Mouse (Mus musculus) urinary bladder, postnatal 14 days (tissue): ENCODE results near the gene Foxd1.

Experiments
- DNase-seq: peaks from one replicate; pipeline ENCODE4 v3.0.0; 2021; ENCODE audit warnings: low spot score

The Foxd1 gene

DNA sequence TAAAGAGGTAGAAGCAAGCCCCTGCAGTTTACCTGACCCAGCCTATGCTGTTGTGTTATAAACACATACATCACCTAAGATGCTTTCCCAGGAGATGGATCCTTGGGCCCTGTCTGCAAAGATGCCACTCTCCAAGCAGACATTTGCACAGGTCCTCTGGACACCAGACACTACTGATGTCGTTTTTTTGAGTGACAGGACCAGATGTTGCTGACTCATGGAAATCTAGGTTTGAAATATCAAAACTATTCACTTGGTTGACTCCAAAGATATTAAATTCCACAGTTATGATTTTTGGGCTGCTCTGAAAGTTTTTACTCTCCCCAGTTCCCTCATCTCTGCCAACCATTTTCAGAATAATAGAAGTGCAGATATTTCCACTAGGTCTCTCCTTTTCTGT is 35.0 kb downstream of the Foxd1 start:
- no peak for DNase-seq

DNA sequence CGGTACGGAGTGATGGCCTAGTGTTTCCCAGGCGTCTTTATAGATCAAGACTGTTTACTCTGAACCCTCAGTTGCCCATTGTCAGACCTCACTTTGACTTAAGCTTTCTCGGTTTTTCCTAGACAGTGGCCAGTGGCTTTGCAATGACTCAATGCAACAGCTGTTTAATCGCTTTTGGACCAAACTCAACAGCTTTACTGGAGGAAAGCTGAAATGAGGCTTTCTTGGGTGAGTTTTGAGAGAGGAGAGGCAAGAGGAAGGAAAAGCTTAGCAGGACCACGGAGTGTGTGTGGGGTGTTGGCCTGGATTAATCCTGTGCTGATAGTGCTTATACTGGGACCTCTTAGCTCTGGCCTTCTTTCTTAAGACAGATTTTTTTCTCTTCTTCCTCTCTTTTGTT is 36.3 kb downstream of the Foxd1 start:
- DNase-seq, result no peak

DNA sequence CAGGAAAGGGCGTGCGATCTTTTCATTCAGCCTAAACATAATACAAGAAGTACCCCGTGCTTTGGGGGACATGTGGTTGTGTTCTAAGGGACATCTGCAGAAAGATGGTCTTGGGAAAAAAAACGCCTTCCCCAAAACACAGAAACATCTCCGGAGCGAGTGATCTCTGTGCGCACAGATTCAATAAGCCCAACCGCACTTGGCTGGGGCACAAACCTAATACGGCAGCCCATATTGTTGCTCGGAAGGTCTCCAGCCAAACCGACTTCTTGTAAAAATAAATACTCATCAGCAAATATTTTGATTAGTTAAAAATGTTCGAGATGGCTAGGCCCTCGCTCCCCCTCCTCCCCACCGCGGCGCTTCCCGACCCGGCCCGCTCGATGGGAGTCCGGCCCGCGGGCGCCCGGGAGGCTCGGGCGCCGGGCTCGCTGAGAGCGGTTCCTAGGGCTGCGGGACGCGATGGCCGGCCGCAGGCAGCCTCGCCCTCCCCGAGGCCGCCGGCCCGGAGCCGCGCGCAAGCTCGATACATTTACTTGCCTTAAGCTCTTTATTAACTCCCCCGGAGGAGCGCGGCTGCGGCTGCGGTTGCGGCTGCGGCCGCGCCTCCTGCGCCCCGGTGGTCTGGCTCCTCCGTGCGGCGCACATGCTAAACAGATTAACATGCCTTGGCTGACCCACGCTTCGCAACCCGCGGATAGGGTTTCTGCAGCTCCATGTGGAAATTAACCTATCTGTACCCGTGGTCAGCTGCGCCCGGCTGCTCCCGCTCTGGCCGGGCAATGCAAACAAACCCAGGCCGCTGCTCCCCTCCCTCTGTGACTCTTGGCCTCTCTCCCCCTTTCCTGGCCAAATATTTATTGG is 37.0 kb downstream of the Foxd1 start:
- DNase-seq, result no peak

DNA sequence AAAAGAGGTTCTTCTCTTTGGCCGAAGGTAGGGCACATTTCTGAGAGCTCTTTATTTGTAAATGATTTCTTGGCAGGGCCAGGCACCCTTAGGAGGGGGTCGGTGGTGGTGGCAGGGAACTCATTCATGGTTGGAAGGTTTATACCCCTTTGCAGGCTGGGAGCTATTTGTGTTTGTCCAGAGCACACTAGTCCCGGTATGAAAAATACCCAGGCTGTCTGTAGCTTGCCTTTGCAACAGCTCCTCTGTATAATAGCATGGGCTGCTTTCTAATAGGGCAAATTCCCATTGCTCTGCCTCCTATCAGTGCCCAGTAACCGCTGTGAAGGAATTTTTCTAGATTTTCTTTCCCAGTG is 37.6 kb downstream of the Foxd1 start:
- DNase-seq, result no peak

DNA sequence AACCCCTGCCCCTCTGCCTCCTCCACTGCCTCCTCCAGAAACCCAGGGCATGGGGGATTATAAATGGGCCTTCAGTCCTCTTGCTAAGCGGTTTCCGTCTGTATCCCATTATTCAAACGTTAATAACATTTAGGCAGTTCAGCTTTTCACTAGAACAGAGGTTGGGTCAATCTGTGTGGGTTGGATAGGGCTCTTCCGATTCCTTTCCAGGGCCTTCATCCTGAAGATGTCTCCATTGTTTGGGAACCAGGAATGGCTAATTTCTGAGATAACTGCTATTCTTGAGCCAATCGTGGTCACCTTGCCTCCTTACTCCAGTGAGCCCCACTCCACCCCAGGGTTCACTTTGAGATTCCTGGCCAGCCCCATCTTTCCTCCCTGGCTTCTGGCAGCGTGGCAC is 38.0 kb downstream of the Foxd1 start:
- DNase-seq, result no peak

DNA sequence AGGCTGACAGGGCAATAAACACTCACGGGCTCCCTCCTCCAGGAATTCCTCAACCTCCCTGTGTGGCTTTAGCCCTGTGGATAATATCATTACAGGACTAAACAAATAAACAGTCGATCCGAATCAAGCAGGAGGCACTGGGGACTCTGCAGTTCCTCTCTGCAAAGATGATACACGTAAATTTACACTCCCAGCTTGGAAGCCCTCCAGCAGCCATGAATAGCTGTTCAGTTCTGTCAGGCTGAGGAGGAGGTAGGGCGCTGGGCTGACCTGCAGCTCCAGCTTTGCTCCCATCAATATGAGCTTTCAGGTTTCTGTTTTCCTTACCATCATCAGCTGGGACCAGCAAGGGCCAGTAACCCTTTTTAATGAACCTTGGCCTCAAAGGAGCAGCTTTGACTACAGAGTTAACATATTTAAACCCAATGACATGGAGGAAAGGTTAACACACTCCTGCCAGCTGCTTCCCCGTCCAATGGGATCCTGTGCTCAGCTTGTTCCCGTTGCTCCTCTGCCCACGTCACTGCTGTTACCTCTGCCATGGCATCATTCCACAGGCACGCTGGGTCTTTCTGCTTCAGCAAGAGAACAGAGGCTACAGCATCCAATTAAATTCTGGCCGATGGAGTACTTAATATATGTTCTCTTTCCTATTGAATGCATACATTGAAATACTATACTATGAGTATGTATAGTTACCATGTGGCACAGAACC is 39.5 kb downstream of the Foxd1 start:
- no peak for DNase-seq
